Mouse (Mus musculus): ENCODE measurements around the gene 1810049J17Rik. TPM values are rescaled to one million over a fixed set of nuclear protein-coding genes. Genes with fewer than 3 reads are reported as not detected.

The 1810049J17Rik gene
- total RNA-seq, 1 experiment from 2014 or later: 1.1 TPM

DNA sequence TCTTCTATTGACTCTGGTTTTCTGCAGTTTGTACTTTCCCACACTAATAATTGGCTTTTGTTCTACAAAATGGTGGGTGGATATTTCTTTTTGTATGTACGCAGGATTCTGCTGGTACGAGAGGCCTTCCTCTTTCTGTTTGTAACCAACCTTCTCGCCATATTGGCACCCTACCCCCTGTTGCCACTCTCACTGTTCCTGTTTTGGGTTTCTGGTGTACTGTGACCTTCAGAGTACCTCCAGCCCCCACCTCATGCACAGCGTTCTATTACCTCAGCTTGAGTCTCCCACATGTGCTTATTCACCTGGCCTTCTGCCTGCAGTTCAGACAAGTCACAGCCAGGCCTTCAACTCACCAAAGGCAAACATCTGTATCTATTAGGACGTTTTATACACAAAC is 28.1 kb upstream of the 1810049J17Rik start:
- ATAC-seq (replicated peaks; ENCODE audit: low read depth, poor library complexity, severe bottlenecking): 0 out of 2 replicates have a peak, but pooled peaks have one; percentile 42

DNA sequence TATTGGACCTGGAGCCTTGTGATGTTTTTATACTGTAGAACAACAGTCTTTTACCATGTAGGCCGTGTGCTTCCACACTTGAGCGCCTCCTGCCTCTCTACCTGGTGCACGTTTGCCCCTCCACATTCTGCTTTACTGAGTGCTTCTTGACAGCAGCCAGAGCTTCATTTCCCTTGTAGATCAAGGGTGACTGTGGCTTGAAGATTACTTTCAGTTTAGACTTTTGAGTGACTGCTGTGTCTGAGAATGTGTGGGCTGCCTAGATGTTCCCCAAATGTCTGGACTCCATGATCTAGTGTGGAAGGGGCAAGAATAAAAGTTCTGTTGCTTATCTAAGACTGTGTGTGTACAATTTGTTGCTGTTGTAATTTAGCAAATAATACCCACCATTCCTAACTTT is 27.3 kb upstream of the 1810049J17Rik start:
- no peak for ATAC-seq (replicated peaks; ENCODE audit: low read depth, poor library complexity, severe bottlenecking)

DNA sequence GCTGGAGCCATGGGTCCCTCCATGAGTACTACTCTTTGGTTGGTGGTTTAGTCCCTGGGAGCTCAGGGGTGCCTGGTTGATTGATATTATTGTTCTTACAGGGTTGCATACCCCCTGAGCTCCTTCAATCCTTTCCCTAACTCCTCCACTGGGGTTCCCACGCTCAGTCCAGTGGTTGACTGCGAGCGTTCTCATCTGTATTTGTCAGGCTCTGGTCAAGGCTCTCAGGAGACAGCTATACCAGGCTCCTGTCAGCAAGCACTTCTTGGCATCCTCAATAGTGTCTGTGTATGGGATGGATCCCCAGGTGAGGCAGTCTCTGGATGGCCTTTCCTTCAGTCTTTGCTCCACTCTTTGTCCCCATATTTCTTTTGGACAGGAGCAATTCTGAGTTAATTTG is 25.2 kb upstream of the 1810049J17Rik start:
- no peak for ATAC-seq (replicated peaks; ENCODE audit: low read depth, poor library complexity, severe bottlenecking)

DNA sequence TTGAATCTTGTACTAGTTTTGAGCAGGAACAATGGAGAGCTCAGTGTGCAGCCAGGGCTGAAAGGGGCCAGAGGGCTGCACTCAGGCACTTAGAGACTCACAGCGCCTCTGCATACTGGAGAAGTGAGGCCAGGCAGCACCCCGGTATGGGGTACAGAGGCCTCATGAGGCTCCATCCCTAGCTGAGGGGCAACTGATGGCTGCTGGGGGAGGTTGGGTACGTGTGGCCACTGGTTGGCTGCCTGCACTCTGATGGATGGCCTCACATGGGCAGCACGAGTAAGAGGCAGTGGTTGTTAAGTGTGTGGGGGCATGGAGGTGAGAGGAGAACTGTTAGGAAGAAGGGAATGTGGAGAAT is 19.7 kb upstream of the 1810049J17Rik start:
- peak; percentile 34; the same call in 1 of the 2 replicates for ATAC-seq (replicated peaks; ENCODE audit: low read depth, poor library complexity, severe bottlenecking)

DNA sequence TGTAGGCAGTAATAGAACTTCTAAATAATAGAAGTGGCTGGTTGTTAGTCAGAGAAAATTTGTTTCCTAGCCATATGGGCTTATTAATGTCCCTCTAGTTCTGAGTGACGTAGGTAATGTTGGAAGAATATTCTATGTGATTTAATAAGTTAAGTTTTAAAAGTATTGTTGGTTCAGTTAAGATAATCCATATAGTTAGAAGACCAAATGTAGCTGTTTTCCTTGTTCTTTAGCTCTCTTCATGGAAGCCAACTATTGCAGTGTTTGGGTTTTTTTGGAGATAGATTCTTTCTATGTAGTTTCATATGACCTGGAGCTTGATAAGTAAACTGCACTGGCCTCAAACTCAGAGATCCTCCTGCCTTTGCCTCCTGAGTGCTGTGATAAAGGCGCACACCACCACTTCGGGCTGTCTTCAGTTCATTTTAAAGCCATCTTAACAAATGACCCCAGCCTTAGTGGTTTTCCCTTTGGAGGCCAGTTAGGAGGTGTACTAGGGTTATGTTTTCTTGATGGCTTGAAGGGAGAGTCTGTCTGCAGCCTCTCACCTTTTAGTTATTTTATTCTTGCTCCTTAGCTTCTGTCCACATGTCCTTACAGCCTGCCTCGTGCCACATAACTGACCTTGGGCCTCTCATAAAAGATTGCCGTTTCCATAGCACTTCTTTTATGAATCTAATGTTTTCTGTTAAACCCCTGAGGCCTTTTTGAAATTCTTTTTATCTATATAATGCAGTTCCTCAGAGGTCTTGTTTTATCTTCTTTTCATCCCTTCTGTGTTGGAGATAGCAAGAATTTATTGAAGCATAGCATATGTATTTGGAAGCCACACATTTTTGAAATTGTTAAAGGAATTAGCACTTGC is 19.1 kb upstream of the 1810049J17Rik start:
- ATAC-seq (replicated peaks; ENCODE audit: low read depth, poor library complexity, severe bottlenecking): 0 out of 2 replicates have a peak, but pooled peaks have one; percentile 23

DNA sequence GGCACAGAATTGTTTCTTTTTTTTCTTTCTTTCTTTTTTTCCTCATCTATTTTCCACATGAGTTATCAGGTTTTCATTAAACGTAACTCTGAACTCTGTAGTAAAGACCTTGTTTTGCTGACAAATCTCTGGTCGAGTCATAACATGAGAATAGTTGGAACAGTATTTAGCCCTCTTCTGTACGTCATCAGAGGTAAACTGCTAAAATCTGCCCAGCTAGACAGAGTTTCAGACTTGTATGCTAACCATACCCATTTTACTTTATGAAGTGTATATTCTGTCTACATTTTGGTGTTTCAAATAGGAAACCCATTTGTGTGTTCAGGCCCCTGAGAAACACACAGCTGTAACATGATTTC is 16.1 kb upstream of the 1810049J17Rik start:
- ATAC-seq (replicated peaks; ENCODE audit: low read depth, poor library complexity, severe bottlenecking): no peak

DNA sequence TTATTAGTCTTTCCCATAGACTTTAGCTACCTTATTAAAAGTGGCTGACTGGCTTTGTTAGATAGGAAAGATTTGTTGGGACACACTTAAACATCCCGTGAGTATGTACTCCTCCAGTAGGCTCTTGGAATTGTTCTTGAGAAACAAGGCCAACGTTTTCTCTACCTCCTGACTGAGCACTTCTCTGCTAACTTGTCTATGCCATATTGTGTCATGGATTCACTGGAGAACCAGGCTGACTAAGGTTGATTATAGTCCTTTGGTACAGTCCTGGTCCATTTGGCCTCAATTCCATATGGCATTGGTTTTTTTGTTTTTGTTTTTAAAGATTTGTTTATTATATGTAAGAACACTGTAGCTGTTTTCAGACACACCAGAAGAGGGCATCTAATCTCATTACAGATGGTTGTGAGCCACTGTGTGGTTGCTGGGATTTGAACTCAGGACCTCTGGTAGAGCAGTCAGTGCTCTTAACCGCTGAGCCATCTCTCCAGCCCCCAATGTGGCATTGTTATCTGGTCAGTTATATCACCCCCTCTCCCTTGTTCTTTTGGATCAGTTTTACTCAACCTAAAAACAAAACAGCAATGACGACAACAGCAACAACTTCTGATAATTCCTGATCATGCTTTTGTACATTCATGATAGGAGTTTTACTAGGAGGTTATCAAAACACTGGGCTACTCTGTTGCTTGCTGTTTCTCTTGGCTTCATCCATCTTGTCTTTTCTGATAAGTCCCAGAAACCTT is 15.5 kb upstream of the 1810049J17Rik start:
- peak; percentile 36; the same call in 1 of the 2 replicates for ATAC-seq (replicated peaks; ENCODE audit: low read depth, poor library complexity, severe bottlenecking)

DNA sequence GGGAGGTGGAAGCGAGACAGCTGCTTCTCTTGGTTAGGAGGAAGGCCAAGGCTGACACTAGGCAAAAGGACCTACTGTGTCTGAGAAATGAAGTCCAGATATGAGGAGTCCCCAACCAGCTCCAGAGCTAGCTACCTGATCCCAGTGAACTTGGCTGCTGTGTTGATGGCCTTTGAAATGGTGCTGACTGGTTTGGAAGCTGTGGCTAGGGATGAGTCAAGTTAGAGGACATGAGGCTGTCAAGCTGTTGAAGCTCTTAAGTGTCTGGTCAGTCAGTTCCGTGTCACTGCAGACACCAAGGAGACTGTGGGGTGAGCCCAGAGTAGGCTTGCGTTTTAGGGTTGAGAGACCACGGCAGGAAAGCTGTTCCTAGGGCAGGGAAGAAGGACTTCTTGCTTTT is 12.7 kb upstream of the 1810049J17Rik start:
- ATAC-seq (replicated peaks; ENCODE audit: low read depth, poor library complexity, severe bottlenecking): no peak

DNA sequence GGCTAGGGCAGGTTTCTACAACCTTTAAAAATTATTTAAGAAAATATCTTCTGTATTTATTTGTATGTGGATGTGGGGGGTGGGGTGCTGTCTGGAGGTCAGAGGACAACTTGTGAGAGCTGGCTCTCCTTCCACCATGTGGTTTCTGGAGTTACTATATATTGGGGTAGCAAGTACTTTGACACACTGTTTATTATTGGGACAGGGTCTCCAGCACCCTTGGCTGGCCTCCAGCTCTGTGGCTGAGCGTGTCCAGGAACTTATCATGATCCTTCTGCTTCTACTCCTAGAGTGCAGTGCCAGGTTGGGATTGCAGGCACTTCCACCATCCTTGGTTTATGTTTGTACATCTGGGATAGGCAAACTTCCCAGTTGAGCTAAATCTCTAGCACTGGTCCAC is 9.6 kb upstream of the 1810049J17Rik start:
- no peak for ATAC-seq (replicated peaks; ENCODE audit: low read depth, poor library complexity, severe bottlenecking)

DNA sequence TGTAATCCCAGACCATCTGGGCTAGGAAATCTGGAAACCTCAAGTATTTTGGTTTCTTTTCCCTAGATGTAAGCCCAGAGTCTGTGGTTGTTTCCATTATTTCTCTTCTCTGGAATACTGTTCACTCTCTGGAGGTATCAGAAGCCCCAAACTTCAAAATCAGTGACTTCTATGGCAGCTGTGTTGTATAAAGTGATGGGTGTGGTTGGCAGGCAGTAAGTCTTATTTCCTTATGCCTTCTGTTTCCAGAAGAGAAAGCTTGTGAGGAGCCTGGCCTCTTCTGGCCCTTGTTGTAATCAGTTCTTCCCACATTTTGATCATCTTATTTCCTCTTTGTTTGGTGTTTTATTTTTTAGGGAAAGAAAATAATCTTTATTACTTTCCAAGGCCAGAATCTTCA is 9.2 kb upstream of the 1810049J17Rik start:
- no peak for ATAC-seq (replicated peaks; ENCODE audit: low read depth, poor library complexity, severe bottlenecking)

DNA sequence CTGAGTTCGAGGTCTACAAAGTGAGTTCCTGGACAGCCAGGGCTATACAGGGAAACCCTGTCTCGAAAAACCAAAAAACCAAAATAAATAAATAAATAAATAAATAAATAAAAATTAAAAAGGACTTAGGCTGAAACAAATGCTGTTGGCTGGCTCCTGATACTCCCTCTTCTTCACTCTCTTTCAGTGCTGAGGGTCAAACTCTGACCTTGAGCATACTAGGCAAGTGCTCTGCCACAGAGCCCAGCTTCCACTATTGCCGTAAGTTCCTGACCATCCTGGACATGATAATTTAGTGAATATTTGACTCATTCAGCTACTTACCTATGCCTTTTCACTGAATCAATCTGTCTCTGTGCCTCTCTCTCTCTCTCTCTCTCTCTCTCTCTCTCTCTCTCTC is 8.7 kb upstream of the 1810049J17Rik start:
- ATAC-seq (replicated peaks; ENCODE audit: low read depth, poor library complexity, severe bottlenecking): no peak

DNA sequence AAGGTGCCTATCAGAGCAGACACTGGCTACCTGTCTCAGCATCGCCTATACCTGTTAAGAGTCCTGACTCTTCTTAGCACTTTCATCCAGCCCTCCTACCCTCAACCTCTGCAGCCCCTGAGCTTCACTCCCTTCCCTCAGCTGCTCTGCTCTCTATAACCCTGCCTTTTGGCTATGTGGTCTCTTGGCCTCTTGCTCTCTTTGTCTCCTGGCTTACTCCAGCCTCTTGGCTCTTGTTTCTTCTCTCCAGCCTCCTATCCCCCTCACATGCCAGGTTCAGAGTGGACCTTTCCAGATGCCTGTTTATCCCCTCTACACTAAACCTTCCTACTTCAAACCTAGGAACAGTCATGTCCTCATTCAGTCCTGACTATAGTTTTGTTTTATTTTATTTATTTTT is 2.6 kb upstream of the 1810049J17Rik start:
- no peak for ATAC-seq (replicated peaks; ENCODE audit: low read depth, poor library complexity, severe bottlenecking)

DNA sequence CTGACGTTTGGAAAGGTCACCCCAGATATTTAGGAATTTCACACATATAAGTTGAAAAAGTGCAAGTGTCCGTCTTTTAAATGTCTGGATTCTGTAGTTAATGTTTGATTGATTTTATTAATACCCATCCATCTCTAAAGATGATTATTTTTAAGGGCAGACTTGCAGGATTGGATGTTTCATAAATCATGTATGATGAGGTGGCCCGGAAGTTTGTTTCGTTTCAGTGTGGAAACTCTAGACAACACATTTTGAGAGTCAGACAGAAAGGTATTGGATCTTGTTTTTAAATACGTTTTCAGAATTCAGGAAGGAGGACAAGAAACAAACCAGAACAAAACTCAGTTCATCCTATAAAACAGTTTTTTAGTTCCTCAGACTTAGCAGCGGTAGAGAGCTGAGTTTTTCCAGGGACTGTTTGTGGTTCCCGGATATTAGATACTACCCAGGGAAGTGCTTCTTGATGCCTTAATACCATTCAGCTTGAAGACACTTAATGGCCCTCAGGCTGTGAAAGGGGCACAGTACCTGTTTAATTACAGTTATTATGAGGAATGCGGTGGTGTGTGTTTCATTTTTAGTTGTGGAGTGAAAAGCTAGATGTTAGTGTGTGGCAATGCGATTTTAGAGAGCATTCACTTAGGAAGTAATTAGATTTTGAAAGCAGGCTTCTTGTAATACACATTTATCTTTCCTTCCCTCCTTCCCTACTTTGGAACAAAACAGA is 1.1 kb upstream of the 1810049J17Rik start:
- no peak for ATAC-seq (replicated peaks; ENCODE audit: low read depth, poor library complexity, severe bottlenecking)

DNA sequence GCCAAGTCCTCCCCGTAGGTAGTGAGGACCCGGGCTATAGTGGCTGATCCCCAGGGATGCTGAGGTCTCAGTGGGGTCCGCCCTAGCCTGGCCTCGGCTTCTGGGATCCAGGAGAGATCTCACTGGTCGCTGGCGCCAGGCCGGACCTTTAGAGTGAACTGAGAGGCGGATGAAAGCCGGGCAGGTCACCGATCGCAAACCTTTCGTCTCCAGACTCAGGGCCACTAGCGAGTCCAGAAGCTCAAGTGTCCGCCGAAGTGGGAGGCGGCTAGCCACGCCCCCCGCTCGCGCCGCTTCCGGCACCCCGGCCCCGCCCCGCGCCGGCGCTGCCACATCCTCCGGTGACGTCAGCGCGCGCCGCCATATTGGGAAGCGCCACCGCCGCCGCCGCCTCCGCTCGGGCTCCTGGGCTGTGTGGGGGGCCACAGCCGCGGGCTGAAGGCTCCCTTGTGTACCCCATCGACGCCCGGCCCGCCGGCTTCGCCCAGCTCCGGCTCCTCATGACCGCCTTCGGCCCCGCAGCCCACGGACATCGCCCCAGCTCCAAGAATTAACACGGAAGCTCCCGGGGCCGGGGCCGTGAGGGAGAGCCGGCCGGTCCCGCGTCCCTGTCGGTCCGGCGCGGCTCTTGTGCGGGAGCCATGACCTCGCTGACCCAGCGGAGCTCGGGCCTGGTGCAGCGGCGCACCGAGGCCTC is 460 bp downstream of the 1810049J17Rik start, which contains the start of gene Golph3:
Golph3 (plus strand) TSS at position 360 of the 697 bp plus-strand sequence.
- ATAC-seq (replicated peaks; ENCODE audit: low read depth, poor library complexity, severe bottlenecking): peak; percentile 69

DNA sequence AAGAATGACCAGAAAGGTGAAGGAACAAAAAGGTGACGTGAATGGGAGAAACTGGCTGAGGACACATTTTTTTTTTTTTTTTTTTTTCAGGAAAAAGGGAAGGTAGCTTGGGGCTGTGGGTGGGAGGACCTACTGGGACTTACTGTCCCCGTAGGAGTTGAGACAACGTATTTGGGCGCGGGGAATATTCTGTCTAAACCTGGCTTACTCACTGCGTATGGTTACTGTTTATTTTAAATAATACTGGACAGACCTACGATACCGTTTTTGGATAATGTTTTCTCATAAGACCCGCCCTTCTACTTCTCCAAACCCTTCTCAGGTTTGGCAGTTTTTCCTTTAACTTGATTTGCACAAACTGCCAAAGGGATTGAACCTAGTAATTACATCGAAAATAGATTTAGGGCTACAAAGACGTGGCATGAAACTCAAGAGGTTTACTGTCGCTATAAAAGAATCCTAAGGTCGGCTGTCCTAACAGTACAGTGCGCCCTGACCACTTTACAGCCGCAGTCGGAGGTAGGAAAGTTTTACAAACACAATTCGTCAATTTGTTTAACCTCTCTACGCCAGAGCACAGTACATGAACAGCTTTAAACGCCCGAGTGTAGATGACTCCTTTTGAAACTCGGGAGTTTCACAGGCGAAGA is 1.1 kb downstream of the 1810049J17Rik start:
- ATAC-seq (replicated peaks; ENCODE audit: low read depth, poor library complexity, severe bottlenecking): peak; percentile 6; the same call in 1 of the 2 replicates

DNA sequence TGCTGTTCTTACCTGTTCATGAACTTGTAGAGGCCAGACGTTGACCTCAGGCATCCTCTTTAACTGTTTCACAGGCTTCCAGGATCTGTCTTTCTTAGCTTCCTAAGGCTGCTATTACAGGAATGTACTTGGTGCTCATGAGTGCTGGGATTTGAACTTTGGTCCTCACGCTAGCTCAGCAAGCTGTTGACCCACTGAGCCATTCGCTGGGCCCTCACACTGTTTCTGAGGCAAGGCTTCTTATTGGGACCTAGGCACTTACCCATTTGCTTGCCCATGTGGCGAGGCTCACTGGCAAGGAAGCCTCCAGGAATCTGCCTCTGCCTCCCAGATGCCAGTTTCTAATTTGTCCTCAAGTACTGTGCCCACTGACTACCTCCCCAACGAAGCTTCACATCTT is 1.8 kb downstream of the 1810049J17Rik start:
- ATAC-seq (replicated peaks; ENCODE audit: low read depth, poor library complexity, severe bottlenecking): no peak

DNA sequence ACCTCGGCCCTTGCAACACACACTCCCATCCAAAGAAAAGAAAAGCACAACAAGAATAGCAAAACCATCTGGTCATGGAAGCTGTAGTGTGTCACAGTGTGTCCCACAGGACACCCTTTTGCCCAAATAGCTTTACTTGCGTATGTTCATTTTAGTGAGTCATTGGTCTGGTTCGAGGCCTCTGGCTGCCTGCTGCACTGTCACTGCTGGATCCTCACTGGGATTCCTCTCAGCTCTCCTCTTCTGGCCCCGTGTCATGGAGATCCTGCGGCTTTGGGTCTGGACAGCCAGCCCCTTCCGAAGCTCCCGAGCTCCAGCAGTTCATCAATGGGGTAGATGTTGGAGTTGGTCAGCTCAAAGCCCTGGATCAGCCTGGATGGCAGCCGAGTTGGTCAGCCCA is 3.2 kb downstream of the 1810049J17Rik start:
- ATAC-seq (replicated peaks; ENCODE audit: low read depth, poor library complexity, severe bottlenecking): no peak

DNA sequence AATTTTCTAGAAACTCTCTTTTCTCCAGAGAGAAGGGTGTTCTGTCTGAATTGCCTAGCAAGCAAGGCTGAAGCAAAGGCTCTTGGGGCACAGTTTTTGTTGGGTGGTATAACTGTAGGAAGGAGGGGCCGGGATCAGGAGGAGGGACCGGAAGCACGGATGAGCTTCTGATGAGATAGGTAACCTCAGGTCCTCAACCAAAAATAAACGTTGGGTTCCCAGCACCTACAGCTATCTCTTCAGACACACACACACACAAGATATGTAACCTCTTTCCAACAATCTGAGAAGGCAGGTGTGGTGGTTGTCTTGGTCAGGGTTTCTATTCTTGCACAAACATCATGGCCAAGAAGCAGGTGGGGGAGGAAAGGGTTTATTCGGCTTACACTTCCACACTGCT is 4.4 kb downstream of the 1810049J17Rik start:
- ATAC-seq (replicated peaks; ENCODE audit: low read depth, poor library complexity, severe bottlenecking): no peak

DNA sequence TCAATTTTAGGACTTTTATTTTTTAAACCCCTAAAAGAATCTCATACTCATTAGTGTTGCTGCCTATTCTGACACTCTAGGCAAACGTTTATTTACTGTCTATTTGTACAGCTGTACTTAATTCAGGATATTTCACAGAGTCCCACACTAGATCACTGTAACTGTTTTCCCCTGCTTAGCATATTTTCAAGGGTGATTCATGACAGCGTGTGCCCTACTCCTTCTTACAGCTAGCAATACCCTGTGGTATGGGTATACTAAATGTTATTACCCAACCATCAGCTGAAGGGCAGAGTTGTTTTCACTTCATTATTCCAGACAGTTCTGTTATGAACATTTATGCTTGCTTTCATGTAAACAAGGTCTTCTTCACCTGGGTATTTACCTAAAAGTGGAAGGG is 5.7 kb downstream of the 1810049J17Rik start:
- ATAC-seq (replicated peaks; ENCODE audit: low read depth, poor library complexity, severe bottlenecking): no peak

DNA sequence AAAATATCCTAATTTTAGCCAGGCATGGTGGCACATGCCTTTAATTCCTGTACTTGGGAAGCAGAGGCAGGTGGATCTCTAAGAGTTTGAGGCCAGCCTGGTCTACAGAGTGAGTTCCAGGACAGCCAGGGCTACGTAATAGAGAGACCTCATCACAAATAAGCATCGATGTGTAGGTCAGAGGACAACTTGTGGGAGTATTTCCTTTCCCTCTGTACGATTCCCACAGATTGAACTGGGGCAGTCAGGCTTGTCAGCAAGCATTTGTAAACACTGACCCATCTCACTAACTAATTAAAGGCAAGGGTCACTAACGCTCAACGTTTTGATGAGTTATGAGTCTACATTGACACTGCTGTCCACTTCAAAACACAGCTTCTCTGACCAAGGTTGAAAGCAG is 7.1 kb downstream of the 1810049J17Rik start:
- ATAC-seq (replicated peaks; ENCODE audit: low read depth, poor library complexity, severe bottlenecking): no peak
